Mouse (Mus musculus): ENCODE data around the gene E2f4.

The E2f4 gene

GRCm38 (mm10) chr8:105350186-105350585 is 52.7 kb downstream of the E2f4 start:
- no peak for DNase-seq

- DNase-seq, result no peak
These were observed 56.2 kb downstream of the E2f4 start for GRCm38 (mm10) chr8:105353583-105354135.

GRCm38 (mm10) chr8:105354549-105354948 is 57.1 kb downstream of the E2f4 start:
- no peak for DNase-seq
